Mouse (Mus musculus): Measurements from ENCODE around the gene Stk11. TPM values are rescaled to one million over a fixed set of nuclear protein-coding genes. Genes with fewer than 3 reads are reported as not detected.
A peak's percentile ranks its signal among the peaks of the same experiment; 100 is the strongest.
"Not testable (repeated sequence)": the region's sequence is repeated elsewhere in the genome, so short reads cannot be mapped to it uniquely, and the experiment has no call there.

Gene Stk11
- total RNA-seq, 2 experiments from 2014 or later, result 81.1 to 172 TPM

GRCm38 (mm10) chr10:80156002-80156751, 40.6 kb downstream of the Stk11 start:
- ATAC-seq (replicated peaks; ENCODE audit: poor library complexity), result no peak

- ATAC-seq (replicated peaks; ENCODE audit: poor library complexity), result no peak
Measured at GRCm38 (mm10) chr10:80156752-80157053, 41.1 kb downstream of the Stk11 start.

- ATAC-seq (replicated peaks; ENCODE audit: poor library complexity), result no peak
Measured at GRCm38 (mm10) chr10:80157141-80157929, 41.7 kb downstream of the Stk11 start.

GRCm38 (mm10) chr10:80158307-80158986, 42.8 kb downstream of the Stk11 start:
- ATAC-seq (replicated peaks; ENCODE audit: poor library complexity), result peak; percentile 21

- ATAC-seq (replicated peaks; ENCODE audit: poor library complexity), result peak; percentile 2
Measured at GRCm38 (mm10) chr10:80159021-80159560, 43.5 kb downstream of the Stk11 start.

- ATAC-seq (replicated peaks; ENCODE audit: poor library complexity), result peak; percentile 84
Measured at GRCm38 (mm10) chr10:80159561-80160454, 44.2 kb downstream of the Stk11 start.

GRCm38 (mm10) chr10:80160455-80161371, 45.1 kb downstream of the Stk11 start:
- no peak; the same call in 1 of the 2 replicates for ATAC-seq (replicated peaks; ENCODE audit: poor library complexity)

GRCm38 (mm10) chr10:80161522-80162242, 46.1 kb downstream of the Stk11 start:
- no peak for ATAC-seq (replicated peaks; ENCODE audit: poor library complexity)

- no peak for ATAC-seq (replicated peaks; ENCODE audit: poor library complexity)
Measured at GRCm38 (mm10) chr10:80162243-80162608, 46.6 kb downstream of the Stk11 start.

GRCm38 (mm10) chr10:80162716-80163299, 47.2 kb downstream of the Stk11 start:
- ATAC-seq (replicated peaks; ENCODE audit: poor library complexity), result no peak

- ATAC-seq (replicated peaks; ENCODE audit: poor library complexity), result no peak
Measured at GRCm38 (mm10) chr10:80163721-80164120, 48.1 kb downstream of the Stk11 start.

GRCm38 (mm10) chr10:80164161-80164997, 48.8 kb downstream of the Stk11 start:
- ATAC-seq (replicated peaks; ENCODE audit: poor library complexity), result no peak

- peak; percentile 60 for ATAC-seq (replicated peaks; ENCODE audit: poor library complexity)
Measured at GRCm38 (mm10) chr10:80164998-80165344, 49.4 kb downstream of the Stk11 start.

GRCm38 (mm10) chr10:80165392-80166128, 50.0 kb downstream of the Stk11 start, which contains the start of gene Cirbp:
TSS of gene Cirbp (plus strand) at chr10:80165985.
- ATAC-seq (replicated peaks; ENCODE audit: poor library complexity), result no peak

GRCm38 (mm10) chr10:80166136-80166535, 50.5 kb downstream of the Stk11 start:
- ATAC-seq (replicated peaks; ENCODE audit: poor library complexity), result not testable (repeated sequence)

GRCm38 (mm10) chr10:80167460-80168037, 51.9 kb downstream of the Stk11 start:
- peak; percentile 75 for ATAC-seq (replicated peaks; ENCODE audit: poor library complexity)
